Mouse (Mus musculus) erythroblast, embryonic 14.5 days (primary cell): ENCODE data around the gene Tmem219. TPM values are rescaled to one million over a fixed set of nuclear protein-coding genes. Genes with fewer than 3 reads are reported as not detected.
A peak's percentile ranks its signal among the peaks of the same experiment; 100 is the strongest.

Source experiments
- H3K27me3 ChIP-seq: 2 replicates; pipeline ENCODE4 v1.6.1; 2012; ENCODE audit warnings: inconsistent platforms; ENCODE audit not compliant: control insufficient read depth
- H3K36me3 ChIP-seq: 2 replicates; pipeline ENCODE4 v1.6.1; 2012; ENCODE audit warnings: mild to moderate bottlenecking, inconsistent platforms; ENCODE audit not compliant: control insufficient read depth
- H3K4me1 ChIP-seq: 2 replicates; pipeline ENCODE4 v1.6.1; 2012; ENCODE audit warnings: inconsistent platforms; ENCODE audit not compliant: control insufficient read depth
- H3K4me3 ChIP-seq: replicated peaks from 2 replicates; pipeline ENCODE3; 2012; ENCODE audit warnings: moderate library complexity, mild to moderate bottlenecking, inconsistent platforms
- H3K9me3 ChIP-seq: 2 replicates; pipeline ENCODE4 v1.6.1; 2012; ENCODE audit warnings: low read length, inconsistent platforms, mixed read lengths; ENCODE audit not compliant: control insufficient read depth
- GATA1 ChIP-seq: IDR thresholded peaks from 2 replicates; pipeline ENCODE4 v1.6.1; 2012; ENCODE audit warnings: low read length, inconsistent platforms, mixed read lengths
- TAL1 ChIP-seq: IDR thresholded peaks from 3 replicates; pipeline ENCODE4 v1.6.1; 2012; ENCODE audit warnings: low read length, inconsistent platforms, mixed read lengths
- polyA plus RNA-seq: library from polyadenylated mRNA; stranded (reverse); fragments of >175 nt; gene quantifications from 2 replicates; pipeline ENCODE4 v1.2.3, GENCODE M21; 2012

Gene Tmem219
- polyA plus RNA-seq, 1 experiment = 1.5 TPM

GRCm38 (mm10) chr7:126898102-126898990 is 24.4 kb downstream of the Tmem219 start:
- TF ChIP-seq GATA1 = no peak
- TF ChIP-seq TAL1 = no peak
- no peaks in the 10 kb centered on the region for H3K9me3 ChIP-seq
- H3K27me3 ChIP-seq = peaks cover 3% of the 10 kb centered on the region; the same call in 1 of the 2 replicates
- H3K4me1 ChIP-seq = peaks cover 23% of the 10 kb centered on the region
- peak overlapping the region; percentile 90 for H3K4me3 ChIP-seq
- peaks cover 2% of the 10 kb centered on the region for H3K36me3 ChIP-seq

- TF ChIP-seq GATA1 = no peak
- no peak for TF ChIP-seq TAL1
- Histone ChIP-seq H3K9me3 (no peaks in the 10 kb centered on the region), H3K4me3 (peak overlapping the region; percentile 90), H3K4me1 (peaks cover 23% of the 10 kb centered on the region), H3K36me3 (peaks cover 8% of the 10 kb centered on the region), H3K27me3 (peaks cover 3% of the 10 kb centered on the region; the same call in 1 of the 2 replicates)
Measured at GRCm38 (mm10) chr7:126897390-126898101, 25.2 kb downstream of the Tmem219 start.

DNA sequence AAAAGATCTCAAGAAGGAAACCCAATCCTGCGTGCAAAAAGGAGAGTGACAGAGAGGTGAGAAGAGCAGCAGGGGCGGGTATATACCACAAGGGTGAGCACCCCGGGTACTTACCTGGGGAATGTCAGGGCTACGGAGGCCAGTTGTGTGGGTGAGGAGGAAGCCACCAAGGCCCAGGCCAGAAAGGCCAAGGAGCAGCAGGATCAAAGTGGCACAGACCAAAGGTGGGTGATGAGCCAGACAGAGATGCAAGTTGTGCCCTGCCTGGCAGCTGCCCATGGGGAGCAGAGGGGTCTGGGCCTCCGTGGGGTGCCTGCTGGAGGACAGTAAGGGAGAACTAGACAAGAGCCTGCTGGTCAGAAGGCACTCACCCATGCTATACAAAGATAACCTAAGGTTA is 25.8 kb downstream of the Tmem219 start:
- peaks cover 23% of the 10 kb centered on the region for H3K4me1 ChIP-seq
- H3K4me3 ChIP-seq = peak overlapping the region; percentile 90
- TF ChIP-seq TAL1 (no peak), GATA1 (no peak)
- H3K27me3 ChIP-seq = peaks cover 3% of the 10 kb centered on the region; the same call in 1 of the 2 replicates
- H3K36me3 ChIP-seq = peaks cover 8% of the 10 kb centered on the region
- H3K9me3 ChIP-seq = no peaks in the 10 kb centered on the region

- no peak for TF ChIP-seq GATA1
- no peak for TF ChIP-seq TAL1
- H3K9me3 ChIP-seq = no peaks in the 10 kb centered on the region
- no peaks in the 10 kb centered on the region for H3K27me3 ChIP-seq
- H3K36me3 ChIP-seq = peaks cover 22% of the 10 kb centered on the region
- H3K4me3 ChIP-seq = no peak overlapping the region
- peaks cover 16% of the 10 kb centered on the region for H3K4me1 ChIP-seq
Measured at GRCm38 (mm10) chr7:126888852-126889251, 33.9 kb downstream of the Tmem219 start.

DNA sequence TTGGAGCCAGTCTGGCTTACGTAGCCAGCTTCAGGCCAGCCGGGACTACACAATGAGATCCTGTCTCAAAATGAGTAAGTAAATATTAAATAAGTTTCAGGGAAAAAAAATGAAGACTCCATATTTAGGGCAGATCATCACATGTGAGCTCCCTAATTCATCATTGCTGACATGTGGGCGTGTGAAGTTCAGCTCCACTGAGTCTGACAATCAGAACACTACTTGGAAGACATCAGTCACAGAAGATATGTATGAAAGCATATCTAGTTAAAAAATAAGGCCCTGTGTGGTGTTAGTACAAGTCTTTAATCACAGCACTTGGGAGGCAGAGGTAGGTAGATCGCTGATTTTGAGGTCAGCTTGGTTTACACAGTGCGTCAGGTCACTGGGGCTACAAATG is 35.4 kb downstream of the Tmem219 start:
- H3K4me3 ChIP-seq = no peak overlapping the region
- H3K27me3 ChIP-seq = no peaks in the 10 kb centered on the region
- H3K4me1 ChIP-seq = peaks cover 31% of the 10 kb centered on the region
- H3K9me3 ChIP-seq = no peaks in the 10 kb centered on the region
- peaks cover 19% of the 10 kb centered on the region for H3K36me3 ChIP-seq
- TF ChIP-seq TAL1 = no peak
- no peak for TF ChIP-seq GATA1

DNA sequence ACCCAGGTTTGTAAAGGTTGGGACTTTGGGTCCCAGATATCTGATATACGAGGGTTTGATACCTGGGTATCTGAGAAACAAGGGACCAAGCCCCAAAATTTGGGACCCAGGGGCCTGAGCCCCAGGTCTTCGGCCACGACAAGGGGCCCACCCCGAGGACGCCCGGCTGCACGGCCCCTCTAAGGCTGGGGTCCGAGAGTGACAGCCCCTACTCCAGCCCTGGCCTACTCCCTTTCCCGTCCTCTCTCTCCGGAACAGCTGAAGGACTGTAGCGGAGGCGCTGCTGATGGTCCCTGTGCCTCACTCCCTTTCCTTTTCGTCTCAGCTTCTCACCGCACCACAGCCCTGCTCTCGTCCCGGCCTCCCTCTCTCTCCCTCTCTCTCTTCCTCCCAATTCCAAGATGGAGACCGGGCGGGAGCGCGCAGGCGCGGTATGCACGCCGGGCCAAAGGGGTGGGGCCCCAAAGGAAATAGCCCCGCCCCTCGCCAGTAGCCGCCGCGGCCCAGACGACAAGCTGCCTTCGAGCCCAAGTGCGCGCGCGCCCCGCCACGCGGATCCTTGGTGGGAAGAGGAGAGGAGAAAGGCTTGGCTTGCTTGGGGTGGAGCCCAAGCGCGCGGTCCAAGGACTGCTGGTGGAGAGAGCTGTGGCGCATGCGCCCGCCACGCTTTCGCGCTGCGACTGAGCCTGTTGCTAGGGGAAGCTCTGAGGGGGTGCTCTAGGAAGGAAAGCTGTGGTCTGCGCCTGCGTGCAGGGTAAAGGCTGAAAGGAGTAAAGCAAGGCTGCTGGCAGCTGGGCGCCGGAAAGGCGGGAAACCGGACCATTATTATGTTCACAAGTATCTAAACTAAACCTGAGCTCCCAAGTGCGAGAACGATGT is 38.2 kb downstream of the Tmem219 start, which contains the start of gene Taok2:
Gene Taok2 (minus strand): TSS at position 418 of the 879 bp plus-strand sequence.
- H3K36me3 ChIP-seq = peaks cover 31% of the 10 kb centered on the region
- TF ChIP-seq GATA1 = no peak
- no peak for TF ChIP-seq TAL1
- peak within 1 kb of the TSS; percentile 70 for H3K4me3 ChIP-seq
- H3K4me1 ChIP-seq = peaks cover 45% of the 10 kb centered on the region
- H3K9me3 ChIP-seq = no peaks in the 10 kb centered on the region
- no peaks in the 10 kb centered on the region for H3K27me3 ChIP-seq

DNA sequence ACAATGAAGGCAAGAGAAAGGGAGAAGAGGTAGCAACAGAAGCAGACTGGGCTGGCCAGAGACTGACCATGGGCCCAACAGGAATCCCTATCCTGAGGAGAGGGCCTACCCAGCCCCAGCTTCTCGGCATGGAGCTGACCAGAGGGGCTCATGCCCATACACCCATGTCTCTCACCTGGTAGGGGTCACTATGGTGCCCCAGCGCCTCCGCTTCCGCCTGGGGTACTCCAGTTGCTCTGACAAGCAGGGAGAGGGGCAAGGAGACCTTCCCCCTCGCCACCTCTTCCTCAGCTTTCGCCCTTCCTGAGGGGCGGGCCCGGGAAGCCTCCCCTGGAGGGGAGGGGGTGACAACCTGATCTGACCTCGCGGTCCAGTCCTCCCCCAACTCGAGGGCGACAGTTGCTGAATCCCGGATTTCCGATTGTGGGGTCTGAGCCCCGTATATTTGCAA is 39.0 kb downstream of the Tmem219 start:
- Histone ChIP-seq H3K27me3 (no peaks in the 10 kb centered on the region), H3K36me3 (peaks cover 39% of the 10 kb centered on the region), H3K4me3 (peak overlapping the region; percentile 70), H3K9me3 (no peaks in the 10 kb centered on the region), H3K4me1 (peaks cover 45% of the 10 kb centered on the region)
- TF ChIP-seq TAL1 (no peak), GATA1 (0 out of 2 replicates have a peak, but pooled peaks have one; percentile 16)

GRCm38 (mm10) chr7:126881040-126881439 is 41.7 kb downstream of the Tmem219 start:
- TF ChIP-seq GATA1 (no peak), TAL1 (no peak)
- Histone ChIP-seq H3K9me3 (no peaks in the 10 kb centered on the region), H3K36me3 (peaks cover 66% of the 10 kb centered on the region), H3K27me3 (no peaks in the 10 kb centered on the region), H3K4me3 (no peak overlapping the region), H3K4me1 (peaks cover 45% of the 10 kb centered on the region)
